Mouse (Mus musculus) testis, adult 2 months (tissue): ENCODE results near the gene Tead2. TPM values are rescaled to one million over a fixed set of nuclear protein-coding genes. Genes with fewer than 3 reads are reported as not detected.
"Not testable (repeated sequence)": the region's sequence is repeated elsewhere in the genome, so short reads cannot be mapped to it uniquely, and the experiment has no call there.

Source experiments
- H3K27ac ChIP-seq: fragments of 200-500 bp; 2 replicates; pipeline ENCODE4 v1.5.1; 2012; ENCODE audit warnings: low read depth, low read length; ENCODE audit not compliant: control insufficient read depth, insufficient read depth
- H3K27me3 ChIP-seq: fragments of 200-500 bp; 2 replicates; pipeline ENCODE4 v1.6.1; 2012; ENCODE audit warnings: mild to moderate bottlenecking, low read length, moderate library complexity; ENCODE audit not compliant: control insufficient read depth, insufficient read depth
- H3K36me3 ChIP-seq: fragments of 200-500 bp; 2 replicates; pipeline ENCODE4 v1.6.1; 2012; ENCODE audit warnings: mild to moderate bottlenecking, low read length; ENCODE audit not compliant: control insufficient read depth, insufficient read depth
- H3K4me1 ChIP-seq: fragments of 200-500 bp; 2 replicates; pipeline ENCODE4 v1.6.1; 2012; ENCODE audit warnings: low read length; ENCODE audit not compliant: control insufficient read depth, insufficient read depth
- H3K4me3 ChIP-seq: fragments of 200-500 bp; 2 replicates; pipeline ENCODE4 v1.5.1; 2012; ENCODE audit warnings: low read depth, mild to moderate bottlenecking, low read length, moderate library complexity, mixed read lengths; ENCODE audit not compliant: control insufficient read depth
- CTCF ChIP-seq: fragments of 200-500 bp; IDR thresholded peaks from 2 replicates; pipeline ENCODE4 v1.5.1; 2012; ENCODE audit warnings: low read depth, mild to moderate bottlenecking, inconsistent platforms, low read length, moderate library complexity; ENCODE audit not compliant: control insufficient read depth, insufficient read depth, insufficient replicate concordance
- POLR2A ChIP-seq: fragments of 200-500 bp; IDR thresholded peaks from 2 replicates; pipeline ENCODE4 v1.6.1; 2012; ENCODE audit warnings: low read depth, mild to moderate bottlenecking, inconsistent platforms, low read length, moderate library complexity; ENCODE audit not compliant: control insufficient read depth
- polyA plus RNA-seq: library from polyadenylated mRNA; depleted of rRNA; stranded (reverse); fragments of >200 nt; gene quantifications from 2 replicates; pipeline ENCODE4 v1.2.3, GENCODE M21; 2012; rRNA removed

Gene Tead2
- 43.1 and 60.2 TPM in 2 replicates for polyA plus RNA-seq

DNA sequence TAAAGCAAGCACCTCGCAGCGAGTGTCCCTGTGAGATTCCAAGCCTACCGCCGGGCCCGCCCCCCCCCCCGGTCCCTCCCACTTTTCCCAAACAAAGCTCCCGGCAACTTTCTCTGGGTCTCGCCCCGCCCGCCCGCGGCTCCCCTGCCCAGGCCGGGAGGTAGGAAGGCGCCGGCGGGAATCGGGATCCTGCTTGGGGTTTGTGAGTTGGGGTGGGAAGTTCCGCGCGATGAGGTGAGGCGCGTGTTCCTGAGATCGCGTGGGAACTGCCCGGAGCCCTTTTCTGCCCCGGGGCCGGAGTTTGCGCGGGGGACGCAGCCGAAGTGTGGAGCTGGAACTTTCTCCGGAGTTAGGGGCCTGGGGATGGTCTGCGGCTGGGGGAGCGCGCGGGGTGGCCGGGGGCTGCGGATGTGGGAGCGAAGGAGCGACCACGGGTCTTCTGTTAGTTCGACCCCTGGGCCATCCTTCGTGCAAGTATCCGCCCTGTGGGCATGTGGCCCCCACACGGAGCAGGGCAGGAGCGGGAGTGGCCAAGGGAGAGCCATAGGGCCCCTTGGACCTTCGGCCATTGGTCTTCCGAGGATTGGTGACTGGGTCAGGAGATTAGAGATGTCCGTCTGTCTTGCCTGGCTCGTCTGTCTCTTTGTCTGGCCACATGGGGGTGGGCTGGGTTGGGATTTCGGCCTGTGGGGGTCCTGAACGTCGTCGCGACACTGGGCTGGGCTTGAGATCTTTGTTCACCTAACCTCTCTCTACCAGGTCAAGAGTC is at the start of gene Tead2:
Gene Tead2 (plus strand): TSS at position 81 of the 769 bp plus-strand sequence.
- Histone ChIP-seq H3K36me3 (peaks cover 4% of the 10 kb centered on the region), H3K27ac (no peak within 1 kb of the TSS), H3K27me3 (no peaks in the 10 kb centered on the region), H3K4me1 (peaks cover 14% of the 10 kb centered on the region), H3K4me3 (peak within 1 kb of the TSS; percentile 80)
- TF ChIP-seq POLR2A (no peak), CTCF (no peak)

DNA sequence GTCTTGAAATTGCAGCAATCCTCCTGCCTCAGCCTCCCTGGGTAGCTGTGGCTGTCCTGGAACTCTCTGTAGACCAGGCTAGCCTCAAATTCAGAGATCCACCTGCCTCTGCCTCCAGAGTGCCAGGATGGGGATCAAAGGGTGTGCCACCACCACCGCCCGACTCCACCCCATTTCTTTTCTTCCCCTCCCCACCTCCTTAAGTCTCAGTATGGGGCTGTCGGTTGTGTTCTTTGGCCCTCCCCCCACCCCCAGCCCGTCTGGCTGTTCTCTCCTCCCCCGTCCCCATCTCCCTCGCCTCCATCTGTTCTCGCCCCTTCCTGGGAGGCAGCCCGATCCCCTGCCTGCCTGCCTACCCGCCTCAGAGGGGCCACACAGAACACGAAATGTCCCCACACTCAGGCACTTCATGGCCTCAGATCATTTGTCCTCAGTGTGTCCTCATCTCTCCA is 48.6 kb upstream of the Tead2 start:
- H3K4me1 ChIP-seq = peaks cover 27% of the 10 kb centered on the region
- H3K27ac ChIP-seq = no peak overlapping the region
- H3K27me3 ChIP-seq = no peaks in the 10 kb centered on the region
- no peak overlapping the region for H3K4me3 ChIP-seq
- TF ChIP-seq POLR2A = no peak
- H3K36me3 ChIP-seq = no peaks in the 10 kb centered on the region

DNA sequence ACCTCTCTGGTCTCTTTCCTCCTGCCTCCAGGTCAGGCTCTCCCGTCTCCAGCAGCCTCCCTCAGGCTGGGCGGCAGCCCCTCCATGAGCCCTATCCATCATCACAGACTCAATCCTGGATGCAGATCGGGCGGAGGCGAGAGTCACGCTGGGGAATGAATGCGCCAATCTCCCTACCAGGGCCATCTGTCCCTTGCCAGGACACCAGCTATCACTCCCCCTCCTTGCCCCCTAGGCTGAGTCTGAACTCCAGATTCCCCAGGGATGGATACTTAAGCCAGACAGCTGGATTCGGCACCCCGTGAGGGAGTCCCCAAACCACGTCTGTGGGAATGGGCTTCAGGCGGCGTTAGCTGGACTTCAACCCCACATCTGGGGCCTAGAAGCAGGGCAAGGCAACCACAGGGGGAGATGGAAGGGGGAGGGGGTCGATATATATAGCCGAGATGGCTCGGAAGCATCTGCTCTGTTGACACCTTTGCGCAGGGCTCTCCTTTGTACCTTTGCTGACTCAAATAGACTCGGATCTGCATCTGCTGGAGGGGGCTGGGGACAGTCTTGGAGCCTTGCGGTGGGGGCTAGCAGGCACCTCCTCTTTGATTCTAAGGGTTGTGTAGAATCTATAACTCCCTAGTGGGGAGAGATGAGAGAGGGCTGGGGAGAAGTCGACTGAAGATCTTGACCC is 47.6 kb upstream of the Tead2 start:
- H3K4me1 ChIP-seq = peaks cover 31% of the 10 kb centered on the region
- H3K27ac ChIP-seq = no peak overlapping the region
- no peak for TF ChIP-seq POLR2A
- no peak for TF ChIP-seq CTCF
- no peaks in the 10 kb centered on the region for H3K27me3 ChIP-seq
- H3K4me3 ChIP-seq = peak overlapping the region; percentile 52
- H3K36me3 ChIP-seq = no peaks in the 10 kb centered on the region

DNA sequence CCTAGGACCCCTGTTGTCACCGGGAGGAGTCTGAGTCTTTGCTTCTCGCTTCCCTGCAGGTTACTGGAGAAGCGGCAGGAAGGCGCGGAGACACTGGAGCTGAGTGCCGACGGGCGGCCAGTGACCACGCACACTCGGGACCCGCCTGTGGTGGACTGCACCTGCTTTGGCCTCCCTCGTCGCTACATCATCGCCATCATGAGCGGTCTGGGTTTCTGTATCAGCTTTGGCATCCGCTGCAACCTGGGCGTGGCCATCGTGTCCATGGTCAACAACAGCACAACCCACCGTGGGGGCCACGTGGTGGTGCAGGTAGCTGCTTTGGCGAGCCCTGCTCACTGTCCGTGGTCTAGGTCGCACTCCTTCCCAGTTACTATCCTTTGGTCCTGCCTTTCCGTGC is 46.9 kb upstream of the Tead2 start:
- Histone ChIP-seq H3K4me3 (peak overlapping the region; percentile 52), H3K27me3 (no peaks in the 10 kb centered on the region), H3K27ac (no peak overlapping the region), H3K36me3 (no peaks in the 10 kb centered on the region), H3K4me1 (peaks cover 30% of the 10 kb centered on the region)
- TF ChIP-seq POLR2A (no peak), CTCF (no peak)

DNA sequence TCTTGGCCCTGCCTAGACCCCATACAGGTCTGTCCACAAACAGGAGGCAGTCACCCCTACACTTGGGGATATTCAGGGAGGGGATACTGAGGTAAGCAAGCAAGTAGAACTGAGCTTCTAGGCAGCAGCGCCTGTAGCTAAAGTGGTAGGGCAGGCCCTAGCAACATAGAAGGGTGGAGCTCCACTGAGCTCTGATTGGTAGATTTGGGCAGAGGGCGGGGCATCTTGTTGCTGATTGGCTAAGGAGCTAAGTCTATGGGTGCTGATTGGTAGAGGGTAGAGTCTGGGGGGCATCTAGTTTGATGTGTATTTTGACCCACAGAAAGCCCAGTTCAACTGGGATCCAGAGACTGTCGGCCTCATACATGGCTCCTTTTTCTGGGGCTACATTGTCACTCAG is 46.1 kb upstream of the Tead2 start:
- Histone ChIP-seq H3K27me3 (no peaks in the 10 kb centered on the region), H3K4me1 (peaks cover 29% of the 10 kb centered on the region), H3K4me3 (peak overlapping the region; percentile 30), H3K36me3 (no peaks in the 10 kb centered on the region), H3K27ac (no peak overlapping the region)
- no peak for TF ChIP-seq POLR2A
- TF ChIP-seq CTCF = no peak

DNA sequence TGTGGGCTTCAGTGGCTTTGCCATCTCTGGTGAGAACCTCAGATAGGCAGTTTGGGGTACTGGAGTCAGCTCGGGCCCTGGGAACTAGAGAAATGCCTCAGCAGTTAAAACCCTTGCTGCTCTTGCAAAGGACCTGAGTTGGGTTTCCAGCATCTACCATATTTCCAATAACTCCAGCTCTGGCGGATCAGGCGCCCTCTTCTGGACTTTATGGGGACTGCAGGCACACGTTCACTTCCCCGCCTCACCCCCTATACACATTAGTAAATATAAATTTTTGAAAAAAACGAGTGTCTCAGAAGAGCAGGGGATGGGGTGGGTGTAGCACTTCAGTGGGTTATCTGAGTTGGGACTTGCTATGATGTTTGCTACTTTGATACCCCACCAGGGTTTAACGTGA is 42.6 kb upstream of the Tead2 start:
- no peaks in the 10 kb centered on the region; the same call in 1 of the 2 replicates for H3K27me3 ChIP-seq
- peak overlapping the region; percentile 80 for H3K4me3 ChIP-seq
- H3K4me1 ChIP-seq = peaks cover 36% of the 10 kb centered on the region
- TF ChIP-seq POLR2A (no peak), CTCF (peak; percentile 45; the same call in 1 of the 2 replicates)
- no peak overlapping the region for H3K27ac ChIP-seq
- H3K36me3 ChIP-seq = no peaks in the 10 kb centered on the region

DNA sequence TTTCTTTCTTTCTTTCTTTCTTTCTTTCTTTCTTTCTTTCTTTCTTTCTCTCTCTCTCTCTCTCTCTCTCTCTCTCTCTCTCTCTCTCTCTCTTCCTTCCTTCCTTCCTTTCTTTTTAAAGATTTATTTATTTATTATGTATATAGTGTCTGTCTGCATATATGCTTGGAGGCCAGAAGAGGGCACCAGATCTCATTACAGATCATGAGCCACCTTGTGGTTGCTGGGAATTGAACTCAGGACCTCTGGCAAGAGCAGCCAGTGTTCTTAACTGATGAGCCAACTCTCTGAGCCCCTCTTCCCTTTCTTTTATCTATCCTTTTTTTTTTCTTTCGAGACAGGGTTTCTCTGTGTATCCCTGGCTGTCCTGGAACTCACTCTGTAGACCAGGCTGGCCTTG is 41.8 kb upstream of the Tead2 start:
- H3K36me3 ChIP-seq, H3K4me3 ChIP-seq, H3K27me3 ChIP-seq, H3K27ac ChIP-seq: not testable (repeated sequence)
- peaks cover 31% of the 10 kb centered on the region for H3K4me1 ChIP-seq
